Mouse (Mus musculus) embryonic facial prominence, embryonic 11.5 days (tissue): ENCODE data around the gene Alx3. TPM values are rescaled to one million over a fixed set of nuclear protein-coding genes. Genes with fewer than 3 reads are reported as not detected.

Source experiments
- ATAC-seq: fragments of 200-750 bp; cut with Nextera tagmentation; replicated peaks from 2 replicates; pipeline ENCODE4 v1.8.0; 2017; ENCODE audit warnings: low read depth; ENCODE audit not compliant: insufficient number of reproducible peaks, low FRiP score, low TSS enrichment
- DNase-seq: peaks from one replicate; pipeline ENCODE4 v3.0.0-alpha.2; 2015; ENCODE audit warnings: low spot score
- H3K27ac ChIP-seq: fragments of 300-500 bp; sonication (generic); replicated peaks from 2 replicates; pipeline ENCODE4 v1.5.1; 2014; ENCODE audit warnings: mild to moderate bottlenecking, low read depth, low read length, control low read depth
- H3K27me3 ChIP-seq: fragments of 300-500 bp; sonication (generic); 2 replicates; pipeline ENCODE4 v1.6.1; 2014; ENCODE audit warnings: mild to moderate bottlenecking, low read length, moderate library complexity, mixed read lengths; ENCODE audit not compliant: control insufficient read depth, insufficient read depth
- H3K36me3 ChIP-seq: fragments of 300-500 bp; sonication (generic); replicated peaks from 2 replicates; pipeline ENCODE4 v1.6.1; 2014; ENCODE audit warnings: low read depth, mild to moderate bottlenecking, low read length, moderate library complexity, mixed read lengths; ENCODE audit not compliant: control insufficient read depth, insufficient read depth
- H3K4me1 ChIP-seq: fragments of 300-500 bp; sonication (generic); 2 replicates; pipeline ENCODE4 v1.6.1; 2014; ENCODE audit warnings: low read length, mixed read lengths; ENCODE audit not compliant: control insufficient read depth, insufficient read depth
- H3K4me2 ChIP-seq: fragments of 300-500 bp; sonication (generic); 2 replicates; pipeline ENCODE4 v1.6.1; 2014; ENCODE audit warnings: low read depth, mild to moderate bottlenecking, control low read depth, low read length, moderate library complexity
- H3K4me3 ChIP-seq: fragments of 300-500 bp; sonication (generic); 2 replicates; pipeline ENCODE4 v1.5.1; 2014; ENCODE audit warnings: low read depth, low read length, control low read depth
- H3K9ac ChIP-seq: fragments of 300-500 bp; sonication (generic); replicated peaks from 2 replicates; pipeline ENCODE4 v1.6.1; 2014; ENCODE audit warnings: mild to moderate bottlenecking, control low read depth, low read length
- H3K9me3 ChIP-seq: fragments of 300-500 bp; sonication (generic); replicated peaks from 2 replicates; pipeline ENCODE4 v1.6.1; 2016; ENCODE audit warnings: mild to moderate bottlenecking, low read length, inconsistent platforms, mixed read lengths; ENCODE audit not compliant: control insufficient read depth
- WGBS: fragments of 180-500 bp; shearing (Covaris S2); extraction: QIAGEN DNeasy Blood & Tissue Kit; methylation state at CpG from one replicate; pipeline ENCODE4 v1.1.7; 2014; 5-methylcytosine and 5-hydroxymethylcytosine counted together
- polyA plus RNA-seq: library from polyadenylated mRNA; unstranded; fragments of >200 nt; fragmentation: Nextera tagmentation; extraction: Ambion mirVana; gene quantifications from 2 replicates; pipeline ENCODE4 v1.2.1, GENCODE M21; 2014

The Alx3 gene
- 34.3 and 39.6 TPM in 2 replicates for polyA plus RNA-seq

DNA sequence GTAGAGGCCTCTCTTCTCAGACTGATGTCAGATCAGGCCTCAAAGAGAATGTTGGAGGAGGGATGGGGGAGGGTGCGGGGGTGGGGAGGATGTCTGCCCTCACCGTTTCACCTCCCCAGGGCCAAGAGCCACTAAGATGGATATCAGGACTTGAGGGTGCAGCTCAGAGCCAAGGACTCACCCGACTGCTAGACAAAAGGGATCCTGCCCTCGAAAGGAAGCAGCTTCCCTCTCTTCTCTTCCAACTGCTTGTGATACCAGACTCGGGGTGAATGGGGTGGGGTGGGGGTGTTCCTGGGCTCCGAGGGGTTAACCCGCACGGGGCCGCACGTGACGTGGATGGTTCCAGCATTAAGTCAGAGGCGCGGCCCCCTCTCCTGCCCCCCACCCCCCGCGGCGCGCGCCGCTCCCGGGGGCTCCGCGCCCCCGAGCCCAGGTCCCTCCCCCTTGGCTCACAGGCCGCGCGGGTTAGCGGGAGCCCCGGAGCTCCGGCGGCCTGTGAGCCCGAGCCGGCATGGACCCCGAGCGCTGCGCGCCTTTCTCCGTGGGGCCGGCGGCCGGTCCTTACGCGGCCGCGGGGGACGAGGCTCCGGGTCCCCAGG lies at the start of gene Alx3:
Gene Alx3 (plus strand): TSS at position 370 of the 602 bp plus-strand sequence.
- Histone ChIP-seq H3K9me3 (no peaks in the 10 kb centered on the region), H3K4me1 (no peaks in the 10 kb centered on the region; the same call in 1 of the 2 replicates), H3K9ac (peak within 1 kb of the TSS; percentile 75), H3K4me2 (peak within 1 kb of the TSS; percentile 73), H3K27ac (peak within 1 kb of the TSS; percentile 85), H3K36me3 (no peaks in the 10 kb centered on the region), H3K4me3 (peak within 1 kb of the TSS; percentile 56), H3K27me3 (peaks cover 41% of the 10 kb centered on the region)
- under 1% methylated on average over 40 of the region's 46 CpGs for WGBS
- ATAC-seq: peak; percentile 56
- DNase-seq: peak; percentile 68

DNA sequence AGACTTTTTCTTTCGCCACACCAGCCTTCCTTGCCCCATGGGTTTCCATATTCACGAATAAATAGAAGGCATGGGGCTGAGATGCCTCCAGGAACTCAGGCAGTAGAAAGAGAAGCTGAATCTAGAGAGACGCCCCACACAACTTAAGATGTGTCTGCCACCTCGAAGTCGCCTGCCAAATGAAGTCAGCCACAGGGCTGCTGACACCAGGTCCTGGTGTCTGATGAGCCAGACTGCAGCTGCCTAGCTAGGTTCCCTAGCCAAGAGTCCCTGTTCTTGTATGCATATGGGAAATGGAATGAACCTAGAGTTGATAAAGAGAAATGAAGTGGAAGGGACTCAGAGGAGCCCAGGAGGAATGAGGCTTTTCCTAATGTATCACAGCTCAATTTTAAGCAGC lies 49.6 kb upstream of the Alx3 start:
- Histone ChIP-seq H3K4me1 (no peaks in the 10 kb centered on the region), H3K9me3 (no peaks in the 10 kb centered on the region), H3K9ac (no peak overlapping the region), H3K27ac (no peak overlapping the region), H3K36me3 (no peaks in the 10 kb centered on the region), H3K4me3 (no peak overlapping the region), H3K27me3 (no peaks in the 10 kb centered on the region), H3K4me2 (no peak overlapping the region)
- DNase-seq: no peak
- WGBS: 81% methylated on average over 5 of the region's 5 CpGs
- ATAC-seq: no peak

DNA sequence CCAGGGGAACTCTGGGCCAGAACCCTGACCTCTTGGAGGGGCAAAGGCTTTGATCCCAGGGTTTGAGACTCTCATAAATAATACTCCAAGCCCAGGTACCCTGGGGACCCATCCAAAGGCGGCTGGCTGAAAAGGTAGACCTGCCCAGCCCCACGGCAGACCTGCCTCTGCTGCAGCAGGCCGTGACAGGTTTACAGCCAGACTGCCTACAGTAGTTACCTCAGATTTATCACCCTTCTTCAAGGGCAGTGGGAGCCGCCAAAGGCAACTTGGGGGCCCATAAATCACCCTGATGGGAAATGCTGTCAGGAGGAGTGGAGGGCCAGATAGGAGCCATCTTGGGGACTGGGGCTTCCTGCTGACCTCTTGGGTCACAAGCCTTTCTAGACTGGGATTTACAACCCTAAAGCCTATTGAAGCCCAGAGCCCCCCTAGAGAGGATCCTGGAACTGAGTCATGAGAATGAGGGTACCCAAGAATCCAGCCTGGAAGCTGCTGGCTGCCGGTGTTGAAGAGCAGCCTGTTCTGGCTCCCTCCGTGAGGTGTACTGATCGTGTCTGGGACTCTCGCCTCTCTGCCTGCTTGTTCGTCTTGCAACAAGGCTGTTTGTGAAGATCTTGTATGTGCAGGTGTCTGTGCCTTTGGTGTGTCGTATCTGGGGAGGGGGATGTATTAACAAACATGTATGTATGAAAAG lies 49.0 kb upstream of the Alx3 start:
- ATAC-seq (no peak), DNase-seq (no peak)
- Histone ChIP-seq H3K36me3 (no peaks in the 10 kb centered on the region), H3K4me1 (no peaks in the 10 kb centered on the region), H3K4me2 (no peak overlapping the region), H3K9me3 (no peaks in the 10 kb centered on the region), H3K27me3 (no peaks in the 10 kb centered on the region), H3K9ac (no peak overlapping the region), H3K4me3 (no peak overlapping the region), H3K27ac (no peak overlapping the region)
- WGBS: 79% methylated on average over 10 of the region's 10 CpGs

DNA sequence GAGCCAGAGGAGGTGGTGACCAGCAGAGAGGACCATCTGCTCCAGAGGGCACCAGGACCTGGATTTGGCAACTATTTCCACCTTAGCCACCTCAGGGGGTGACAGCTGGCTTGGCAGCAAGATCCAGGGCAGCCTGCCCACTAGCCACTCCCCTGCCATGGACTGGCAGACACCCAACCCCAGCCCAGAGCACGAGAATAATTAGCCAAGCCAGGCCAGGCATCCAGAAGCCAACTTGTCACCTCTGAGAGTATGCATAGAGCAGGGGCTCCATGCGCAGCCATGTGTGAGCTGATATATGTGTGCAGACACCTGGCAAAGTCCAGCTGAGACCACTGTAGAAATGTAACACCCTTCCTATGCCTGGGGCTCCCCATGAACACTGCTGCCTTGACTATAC lies 47.9 kb upstream of the Alx3 start:
- DNase-seq (no peak), ATAC-seq (no peak)
- Histone ChIP-seq H3K9ac (no peak overlapping the region), H3K36me3 (no peaks in the 10 kb centered on the region), H3K9me3 (no peaks in the 10 kb centered on the region), H3K27me3 (no peaks in the 10 kb centered on the region), H3K4me2 (no peak overlapping the region), H3K27ac (no peak overlapping the region), H3K4me1 (no peaks in the 10 kb centered on the region), H3K4me3 (no peak overlapping the region)
- 76% methylated on average over 2 of the region's 2 CpGs for WGBS

DNA sequence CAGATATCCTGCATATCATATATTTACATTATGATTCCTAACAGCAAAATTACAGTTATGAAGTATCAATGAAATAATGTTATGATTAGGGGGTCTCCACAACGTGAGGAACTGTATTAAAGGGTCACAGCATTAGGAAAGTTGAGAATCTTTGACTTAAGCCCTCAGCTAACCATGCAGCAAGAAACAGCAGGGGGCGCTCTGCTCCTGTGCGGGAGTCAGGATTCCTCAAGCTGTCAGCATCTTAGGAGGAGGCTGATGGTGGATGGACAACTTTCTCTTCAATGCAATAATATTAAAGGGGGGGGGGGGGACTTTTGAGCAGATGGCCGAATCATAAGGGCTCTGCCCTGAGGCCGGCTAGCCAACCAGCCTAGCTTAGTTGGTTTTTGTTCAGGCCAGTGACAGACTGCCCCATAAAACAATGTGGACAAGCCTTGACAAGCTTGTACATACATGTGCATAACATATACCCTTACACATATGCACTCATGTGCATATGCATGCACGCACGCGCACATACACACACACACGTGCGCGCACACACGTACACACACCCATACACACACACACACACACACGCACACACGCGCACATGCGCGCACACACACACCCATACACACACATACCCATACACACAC lies 44.3 kb upstream of the Alx3 start:
- H3K4me2 ChIP-seq: no peak overlapping the region
- no peaks in the 10 kb centered on the region for H3K36me3 ChIP-seq
- H3K4me1 ChIP-seq: no peaks in the 10 kb centered on the region
- ATAC-seq (peak; percentile 54; the same call in 1 of the 2 replicates), DNase-seq (peak; percentile 86)
- H3K9me3 ChIP-seq: no peaks in the 10 kb centered on the region
- no peak overlapping the region for H3K4me3 ChIP-seq
- no peaks in the 10 kb centered on the region for H3K27me3 ChIP-seq
- H3K9ac ChIP-seq: no peak overlapping the region
- 69% methylated on average over 16 of the region's 17 CpGs for WGBS
- no peak overlapping the region for H3K27ac ChIP-seq

DNA sequence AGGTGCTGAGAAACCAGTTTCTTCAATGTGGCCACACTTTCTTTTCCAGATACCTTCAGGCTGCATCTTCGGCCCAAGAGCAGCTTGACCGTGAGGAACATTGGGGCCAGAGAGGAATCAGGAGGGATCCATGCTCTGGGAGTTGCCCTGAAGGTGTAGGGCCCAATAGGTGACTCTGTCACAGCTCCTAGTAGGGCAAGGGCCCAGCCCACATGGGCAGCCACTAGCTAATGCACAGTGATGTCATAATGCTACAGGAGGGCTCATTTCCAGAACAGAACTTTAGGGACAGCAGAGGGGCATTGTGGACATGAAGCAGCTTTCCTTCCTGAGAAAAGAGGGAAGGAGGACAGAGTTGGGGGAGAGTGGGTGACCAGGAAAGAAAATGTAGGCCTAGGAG lies 40.0 kb upstream of the Alx3 start, which contains the start of gene Ubl4b:
Gene Ubl4b (minus strand): TSS at position 232 of the 400 bp plus-strand sequence.
- WGBS: 93% methylated on average over 2 of the region's 2 CpGs
- Histone ChIP-seq H3K27ac (no peak within 1 kb of the TSS), H3K36me3 (no peaks in the 10 kb centered on the region), H3K4me2 (no peak within 1 kb of the TSS), H3K9ac (no peak within 1 kb of the TSS), H3K9me3 (no peaks in the 10 kb centered on the region), H3K4me3 (no peak within 1 kb of the TSS), H3K4me1 (no peaks in the 10 kb centered on the region), H3K27me3 (no peaks in the 10 kb centered on the region)
- no peak for DNase-seq
- no peak for ATAC-seq

DNA sequence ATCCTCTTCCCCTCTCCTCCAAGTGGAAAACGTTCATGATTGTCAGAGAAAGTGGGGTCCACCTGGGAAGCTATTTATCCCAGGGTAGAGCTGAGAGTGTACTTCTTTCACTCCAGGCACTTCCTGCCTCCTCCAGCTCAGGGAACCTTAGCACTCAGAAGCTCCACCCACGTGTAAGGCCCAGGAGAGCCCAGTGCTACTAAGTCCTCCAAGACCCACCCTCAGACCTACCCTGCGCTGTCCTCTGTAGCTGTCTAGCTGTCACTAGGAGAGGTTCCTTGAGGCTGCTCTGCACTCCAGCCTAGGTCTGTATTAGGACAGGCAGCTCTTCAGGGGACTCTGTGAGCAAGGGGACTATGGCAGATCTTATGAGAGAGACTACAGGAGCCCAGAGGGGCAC lies 36.1 kb upstream of the Alx3 start:
- ATAC-seq: 0 out of 2 replicates have a peak, but pooled peaks have one; percentile 26
- WGBS: 9% methylated on average over 3 of the region's 3 CpGs

DNA sequence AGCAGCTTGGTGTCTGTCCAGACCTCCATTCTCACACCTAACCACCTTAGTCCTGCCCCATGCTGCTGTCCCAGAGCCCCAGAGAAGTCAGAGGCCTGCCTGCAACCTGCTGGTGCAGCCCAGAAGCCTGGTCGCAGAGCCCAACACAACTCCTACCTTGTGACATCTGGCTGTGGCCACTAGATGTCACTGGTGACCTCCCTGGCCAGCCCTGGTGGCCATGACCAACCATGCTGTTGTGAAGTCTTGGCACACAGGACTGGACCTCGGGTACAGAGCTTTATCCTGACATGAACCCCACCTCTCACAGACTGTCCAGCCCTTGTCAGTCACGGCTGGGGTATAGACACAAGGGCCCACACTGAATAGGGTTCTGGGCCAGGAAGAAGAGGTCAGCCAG lies 35.6 kb upstream of the Alx3 start:
- no peaks in the 10 kb centered on the region for H3K36me3 ChIP-seq
- H3K4me3 ChIP-seq: no peak overlapping the region
- peak; percentile 54; the same call in 1 of the 2 replicates for ATAC-seq
- H3K27me3 ChIP-seq: no peaks in the 10 kb centered on the region
- peak; percentile 80 for DNase-seq
- no peak overlapping the region for H3K9ac ChIP-seq
- no peak overlapping the region for H3K4me2 ChIP-seq
- 0 out of 2 replicates have a peak, but pooled peaks cover 4% of the 10 kb centered on the region for H3K4me1 ChIP-seq
- 18% methylated on average over 3 of the region's 3 CpGs for WGBS
- no peak overlapping the region for H3K27ac ChIP-seq
- no peaks in the 10 kb centered on the region for H3K9me3 ChIP-seq

More for the DNA sequence above, 36.1 kb upstream of the Alx3 start:
- Histone ChIP-seq H3K27me3 (no peaks in the 10 kb centered on the region), H3K9ac (no peak overlapping the region; the same call in 1 of the 2 replicates), H3K27ac (no peak overlapping the region), H3K9me3 (no peaks in the 10 kb centered on the region), H3K36me3 (no peaks in the 10 kb centered on the region), H3K4me1 (0 out of 2 replicates have a peak, but pooled peaks cover 4% of the 10 kb centered on the region), H3K4me3 (no peak overlapping the region), H3K4me2 (no peak overlapping the region)
- DNase-seq: no peak
